Mouse (Mus musculus): Measurements from ENCODE around the gene Ankrd50. TPM values are rescaled to one million over a fixed set of nuclear protein-coding genes. Genes with fewer than 3 reads are reported as not detected.

Gene Ankrd50
- 10 to 100 TPM; 47.2 to 48.7 TPM for total RNA-seq (2021)
- long read RNA-seq, full-length matches to known transcripts, result 5 of 32 reads
- long read RNA-seq, partial matches to known transcripts, result 1 of 32 reads
- long read RNA-seq, other reads (novel, unspliced or antisense), result 26 of 32 reads

DNA sequence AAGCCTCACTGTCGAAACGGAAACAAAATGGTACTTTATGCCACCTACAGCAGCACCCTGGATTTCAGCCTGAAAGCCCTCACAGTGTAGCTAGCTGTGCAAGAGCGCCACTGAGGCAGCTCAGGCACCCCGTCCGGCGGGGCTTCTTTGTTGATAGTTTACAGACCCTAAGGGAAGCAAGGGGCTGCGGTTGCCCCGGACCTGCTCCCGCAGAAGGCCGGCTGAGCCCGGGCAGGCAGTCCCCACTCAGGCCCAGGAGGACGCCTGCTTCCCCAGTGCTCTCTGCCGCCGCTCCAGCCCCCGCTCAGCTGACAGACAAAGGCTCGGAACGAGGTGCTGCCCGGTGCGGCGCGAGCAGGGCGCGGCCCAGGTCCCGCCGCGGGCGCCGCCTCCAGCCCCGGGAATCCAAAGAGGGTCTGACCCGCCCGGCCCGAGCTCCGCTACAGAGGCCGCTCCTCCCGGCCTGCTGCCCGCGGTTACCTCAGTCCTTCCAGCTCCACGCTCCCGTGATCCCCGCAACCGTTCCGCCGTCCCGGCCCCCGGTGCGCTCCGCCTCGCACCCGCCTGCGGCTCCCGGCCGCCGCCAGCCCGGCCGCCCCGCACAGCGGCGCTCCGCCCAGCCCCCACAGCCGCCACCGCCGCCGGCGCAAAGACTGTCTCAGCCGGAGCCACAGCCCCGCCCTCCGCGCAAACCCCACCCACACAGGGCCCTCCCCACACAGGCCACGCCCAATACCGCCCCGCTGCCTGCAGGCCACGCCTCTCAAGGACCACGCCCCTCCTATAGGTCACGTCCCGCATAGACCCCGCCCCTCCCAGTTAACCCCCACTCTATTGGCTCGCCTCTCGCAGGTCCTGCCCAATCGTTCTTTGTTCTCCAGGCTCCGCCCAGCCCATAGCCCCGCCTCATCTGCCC lies at the start of gene Ankrd50:
Ankrd50 (minus strand) TSS at position 654 of the 916 bp plus-strand sequence.
- DNase-seq (ENCODE audit: low spot score in 2 of 2), result peak; percentile 97 to 98

DNA sequence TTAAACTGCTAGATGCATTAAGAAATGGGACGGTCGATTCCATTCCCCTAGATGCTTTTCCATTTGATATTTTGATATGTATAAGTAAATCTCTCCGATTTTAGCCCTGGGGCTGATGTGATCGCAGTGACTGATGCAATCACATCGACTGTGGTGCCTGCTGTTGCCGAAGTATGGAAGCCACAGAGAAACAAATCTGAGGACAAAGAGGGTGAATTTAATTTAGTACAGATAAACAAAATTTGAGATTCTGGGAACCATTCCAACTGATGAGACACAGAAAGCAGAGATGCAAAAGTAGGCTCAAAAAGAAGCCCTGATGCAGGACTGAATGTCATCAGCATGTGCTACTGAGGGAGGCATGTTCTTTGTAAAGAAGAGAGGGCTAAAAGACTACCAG lies 49.6 kb upstream of the Ankrd50 start:
- peak in 1 of 2 experiments; percentile 61 for DNase-seq (ENCODE audit: low spot score in 2 of 2)

DNA sequence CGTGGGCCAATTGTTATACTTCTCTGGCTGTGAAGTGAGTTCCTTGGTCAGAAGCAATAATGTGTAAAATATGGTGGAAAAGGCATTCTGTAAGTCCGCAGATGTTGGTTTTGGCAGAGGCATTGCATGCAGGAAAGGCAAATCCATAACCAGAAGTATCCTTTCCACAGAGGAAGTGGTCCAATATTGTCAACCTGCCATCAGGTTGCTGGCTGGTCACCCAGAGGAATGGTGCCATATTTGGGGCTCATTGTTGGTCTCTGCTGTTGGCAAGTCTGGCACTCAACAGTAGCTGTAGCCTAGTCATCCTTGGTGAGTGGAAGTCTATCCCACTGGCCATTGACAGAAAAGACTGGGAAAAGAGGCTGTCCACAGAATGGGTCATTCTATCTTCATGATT lies 35.8 kb upstream of the Ankrd50 start:
- DNase-seq (ENCODE audit: low spot score in 2 of 2), result no peak

DNA sequence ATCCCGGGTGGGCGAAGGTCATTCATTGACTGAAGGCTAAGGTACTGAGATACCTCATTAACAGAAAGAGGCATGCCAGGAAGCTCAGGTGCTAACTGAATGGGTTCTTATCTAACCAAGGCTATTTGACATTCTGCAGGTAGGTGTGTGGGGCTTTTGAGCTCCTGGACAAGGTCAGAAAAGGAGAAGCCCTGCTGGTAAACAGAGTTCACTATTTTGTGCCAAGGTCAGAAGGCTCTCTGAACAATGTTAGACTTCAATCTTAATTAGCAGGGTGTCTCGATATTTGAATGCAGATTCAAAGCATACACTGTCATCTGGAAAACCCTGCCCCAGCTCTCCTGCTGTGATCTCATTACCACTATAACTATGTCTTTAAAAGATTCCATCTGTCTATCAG lies 35.3 kb upstream of the Ankrd50 start:
- DNase-seq (ENCODE audit: low spot score in 2 of 2), result no peak

DNA sequence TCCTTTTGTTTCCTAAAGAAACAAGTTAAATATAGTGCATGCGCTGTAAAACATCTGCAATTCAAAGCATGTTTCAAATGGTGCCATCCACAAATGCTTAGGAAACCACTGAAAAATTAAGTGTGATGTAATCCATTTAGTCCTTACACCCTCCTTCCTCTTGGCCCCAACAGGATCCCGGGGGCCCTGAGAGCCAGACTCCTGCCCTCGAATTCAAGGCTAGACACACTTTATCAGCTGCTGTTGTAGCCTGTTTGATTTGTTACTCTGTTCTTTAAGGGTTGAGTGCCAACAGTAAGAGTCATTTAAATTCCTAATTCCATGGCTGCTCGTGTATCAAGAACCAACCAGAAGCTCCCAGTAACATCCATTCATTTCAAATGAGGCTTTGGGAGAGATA lies 19.0 kb upstream of the Ankrd50 start:
- DNase-seq (ENCODE audit: low spot score in 2 of 2), result no peak

GRCm38 (mm10) chr3:38502156-38502555 lies 17.5 kb upstream of the Ankrd50 start:
- no peak for DNase-seq (ENCODE audit: low spot score in 2 of 2)

GRCm38 (mm10) chr3:38501739-38502138 lies 17.1 kb upstream of the Ankrd50 start:
- no peak for DNase-seq (ENCODE audit: low spot score in 2 of 2)

DNA sequence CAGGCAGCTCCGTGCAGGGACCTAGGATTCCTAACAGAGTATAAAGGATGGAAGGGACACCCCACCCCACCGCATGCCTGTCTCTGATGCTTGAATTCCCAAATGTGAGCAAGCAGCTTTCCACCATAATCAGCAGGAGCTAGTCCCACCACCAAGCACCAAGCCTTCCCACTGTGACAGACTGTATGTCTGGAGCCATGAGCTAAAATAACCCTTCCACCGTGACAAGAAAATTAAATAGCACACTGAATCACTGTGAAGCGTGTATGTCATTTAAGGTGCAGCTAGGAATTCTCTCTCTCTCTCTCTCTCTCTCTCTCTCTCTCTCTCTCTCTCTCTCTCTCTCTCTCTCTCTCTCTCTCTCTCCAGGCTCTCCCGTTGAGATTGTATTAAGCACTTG lies 16.7 kb upstream of the Ankrd50 start:
- no peak for DNase-seq (ENCODE audit: low spot score in 2 of 2)

- peak; percentile 30 to 81 for DNase-seq (ENCODE audit: low spot score in 2 of 2)
These were observed 13.9 kb upstream of the Ankrd50 start for GRCm38 (mm10) chr3:38498561-38498960.

DNA sequence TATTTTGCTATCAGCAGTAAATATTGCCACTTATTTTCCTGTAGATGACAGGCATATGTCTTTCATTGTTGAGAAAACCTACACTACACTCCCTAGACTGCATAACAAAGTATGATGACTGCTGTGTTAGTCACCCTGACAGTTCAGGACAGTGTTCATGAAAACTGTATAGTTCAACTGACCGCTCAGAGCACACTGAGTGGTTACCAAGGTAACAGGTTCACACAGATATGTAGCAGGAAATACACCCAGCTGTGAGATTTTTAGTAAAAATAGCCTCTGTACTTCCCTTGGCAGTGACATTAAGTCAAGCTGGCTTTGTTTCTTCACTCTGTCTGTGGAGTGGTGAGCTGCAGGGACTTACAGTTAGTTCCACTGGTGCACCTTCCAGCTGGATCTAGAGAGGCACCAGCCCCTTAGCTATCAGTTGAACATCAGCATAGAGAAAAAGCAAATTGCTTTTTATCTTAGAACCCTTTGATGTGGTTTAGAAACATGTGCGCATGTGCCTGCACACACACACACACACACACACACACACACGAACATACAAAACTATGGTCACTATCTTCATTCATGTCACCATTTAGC lies 12.2 kb upstream of the Ankrd50 start:
- DNase-seq (ENCODE audit: low spot score in 2 of 2), result no peak

DNA sequence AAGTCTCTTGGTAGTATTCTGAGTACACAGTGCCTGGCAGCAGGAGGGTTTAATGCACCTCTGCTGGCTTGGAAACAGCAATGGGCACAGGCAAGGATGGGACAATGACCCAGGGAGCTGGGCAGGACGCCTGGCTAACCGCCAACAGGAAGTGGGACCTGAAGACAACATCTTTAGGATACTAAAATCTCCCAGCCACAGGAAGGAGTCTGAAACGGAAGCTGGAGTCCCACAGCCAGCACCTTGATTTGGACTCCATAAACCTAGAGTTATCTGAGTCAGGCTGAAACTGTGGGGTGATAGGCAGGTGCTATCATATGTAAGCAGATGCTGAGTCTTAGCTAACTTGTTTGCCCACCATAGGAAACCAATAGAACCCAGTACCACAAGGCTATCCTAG lies 7.1 kb upstream of the Ankrd50 start:
- no peak for DNase-seq (ENCODE audit: low spot score in 2 of 2)

GRCm38 (mm10) chr3:38491236-38491635 lies 6.6 kb upstream of the Ankrd50 start:
- no peak for DNase-seq (ENCODE audit: low spot score in 2 of 2)

DNA sequence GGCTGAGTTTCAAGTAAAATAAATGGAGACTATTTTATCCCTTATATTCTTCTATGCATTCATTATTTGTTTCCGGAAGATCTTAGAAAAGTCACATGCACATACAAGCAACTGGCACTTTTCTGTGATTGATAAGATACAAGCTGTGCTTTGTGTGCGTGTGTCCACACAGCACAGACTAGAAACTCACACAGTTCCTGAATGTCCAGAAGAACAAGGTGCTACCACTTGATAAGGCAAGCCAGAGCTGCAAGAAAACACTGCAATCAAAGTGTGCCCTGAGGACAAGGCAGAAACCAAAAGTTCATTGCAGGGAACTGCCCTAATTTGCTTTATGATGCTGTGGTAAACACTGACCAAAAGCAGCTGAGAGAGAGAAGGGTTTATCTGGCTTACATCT lies 6.1 kb upstream of the Ankrd50 start:
- no peak for DNase-seq (ENCODE audit: low spot score in 2 of 2)

DNA sequence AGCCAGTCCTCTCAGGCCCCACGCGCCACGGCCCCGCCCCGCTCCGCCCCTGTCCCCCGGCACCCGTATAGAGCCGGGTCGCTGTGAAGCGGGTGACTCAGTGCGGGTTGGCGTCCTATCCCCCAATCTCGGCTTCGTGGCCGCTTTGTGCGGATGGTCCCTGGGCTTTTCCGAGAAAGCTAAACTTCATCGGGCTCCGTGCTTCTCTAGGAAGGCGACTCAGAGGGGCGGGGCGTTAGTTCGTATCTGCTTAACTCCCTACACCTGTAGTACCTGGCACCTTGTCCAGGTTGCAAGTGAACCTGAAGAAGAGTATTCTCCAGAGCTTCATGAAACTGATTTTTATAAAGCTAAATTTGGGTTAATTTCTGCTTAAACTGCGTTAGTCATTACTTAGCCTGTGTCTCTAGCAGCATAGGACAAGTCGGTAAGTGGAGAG lies 482 bp upstream of the Ankrd50 start:
- no peak for DNase-seq (ENCODE audit: low spot score in 2 of 2)

DNA sequence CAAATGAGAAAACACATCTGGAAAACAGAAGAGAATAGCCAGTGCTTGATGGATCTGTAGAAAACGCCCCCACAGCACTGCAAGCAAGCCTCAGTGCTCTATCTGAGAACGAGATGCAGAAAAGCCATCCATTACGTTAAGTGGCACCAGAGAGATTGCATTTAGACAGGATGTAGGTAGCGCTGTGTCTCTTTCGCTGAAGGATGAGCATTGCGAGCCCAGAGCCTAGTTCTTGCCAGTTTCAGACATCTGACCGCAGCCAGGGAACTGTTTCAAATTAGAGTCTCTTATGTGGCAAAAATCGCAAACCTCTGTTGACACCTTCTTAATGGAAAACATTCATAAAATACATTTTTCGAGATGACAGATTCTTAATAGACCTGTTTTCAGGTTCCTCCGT lies 1.1 kb downstream of the Ankrd50 start:
- peak in 1 of 2 experiments; percentile 42 for DNase-seq (ENCODE audit: low spot score in 2 of 2)

DNA sequence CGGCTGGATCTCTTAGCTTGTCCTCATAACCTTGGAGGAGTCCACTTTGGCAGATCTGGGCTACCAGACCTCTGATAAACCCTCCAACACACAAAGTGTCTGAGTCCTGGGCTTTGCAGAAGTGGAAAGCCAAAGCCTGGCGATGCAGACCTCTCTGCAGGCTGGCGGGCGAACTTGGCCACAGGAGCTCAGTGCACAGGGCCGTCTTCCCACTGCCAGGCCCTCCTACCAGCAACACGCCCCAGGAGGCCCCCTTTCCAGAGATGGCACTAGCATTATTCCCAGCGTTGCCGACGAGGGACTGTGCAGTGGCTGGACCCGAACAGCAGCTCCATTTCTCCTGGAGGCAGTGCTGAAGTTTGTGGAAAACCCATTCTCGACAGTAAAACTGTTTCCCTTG lies 1.9 kb downstream of the Ankrd50 start:
- DNase-seq (ENCODE audit: low spot score in 2 of 2), result no peak

- no peak for DNase-seq (ENCODE audit: low spot score in 2 of 2)
These were observed 3.5 kb downstream of the Ankrd50 start for GRCm38 (mm10) chr3:38481106-38481505.

DNA sequence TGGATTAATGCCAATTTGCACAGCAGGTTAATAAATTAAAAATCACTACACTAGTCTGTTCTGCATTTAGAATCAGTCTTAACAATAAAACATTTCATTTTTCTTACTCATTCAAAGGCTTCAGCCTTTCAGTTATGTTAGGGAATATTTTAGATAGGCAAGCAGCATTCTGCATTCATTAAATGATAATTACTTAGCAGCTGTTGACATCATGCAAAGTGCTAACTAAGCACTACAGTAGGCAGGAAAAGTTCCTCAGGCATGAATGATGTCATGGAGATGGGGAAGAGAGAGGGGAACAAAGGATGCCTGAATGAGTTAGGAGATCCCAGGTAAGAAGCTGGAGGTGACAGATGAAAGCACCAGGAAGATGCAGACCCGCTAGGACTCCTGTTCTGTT lies 6.7 kb downstream of the Ankrd50 start:
- DNase-seq (ENCODE audit: low spot score in 2 of 2), result no peak

DNA sequence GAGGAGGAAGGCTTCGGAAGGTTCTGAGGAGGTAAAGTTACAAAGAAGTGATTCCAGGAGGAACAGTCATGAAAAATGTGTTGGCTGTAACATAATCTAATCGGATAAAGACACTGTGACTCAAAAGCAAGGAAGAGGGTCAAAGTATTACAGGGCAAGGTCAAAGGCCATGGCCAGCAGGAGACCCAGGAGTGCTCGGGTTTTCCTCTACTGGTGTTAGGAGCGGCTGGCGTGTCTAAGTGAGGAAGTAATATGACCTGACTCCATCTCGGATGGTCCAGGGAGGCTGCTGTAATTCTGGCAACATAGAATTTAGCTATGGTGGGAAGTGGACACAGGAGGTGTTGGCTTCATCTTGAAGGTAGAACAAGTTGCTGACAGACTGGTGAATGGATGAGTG lies 9.1 kb downstream of the Ankrd50 start:
- DNase-seq (ENCODE audit: low spot score in 2 of 2), result no peak

- DNase-seq (ENCODE audit: low spot score in 2 of 2), result no peak
These were observed 11.5 kb downstream of the Ankrd50 start for GRCm38 (mm10) chr3:38473138-38473537.

- DNase-seq (ENCODE audit: low spot score in 2 of 2), result no peak
These were observed 13.1 kb downstream of the Ankrd50 start for GRCm38 (mm10) chr3:38471516-38471915.

DNA sequence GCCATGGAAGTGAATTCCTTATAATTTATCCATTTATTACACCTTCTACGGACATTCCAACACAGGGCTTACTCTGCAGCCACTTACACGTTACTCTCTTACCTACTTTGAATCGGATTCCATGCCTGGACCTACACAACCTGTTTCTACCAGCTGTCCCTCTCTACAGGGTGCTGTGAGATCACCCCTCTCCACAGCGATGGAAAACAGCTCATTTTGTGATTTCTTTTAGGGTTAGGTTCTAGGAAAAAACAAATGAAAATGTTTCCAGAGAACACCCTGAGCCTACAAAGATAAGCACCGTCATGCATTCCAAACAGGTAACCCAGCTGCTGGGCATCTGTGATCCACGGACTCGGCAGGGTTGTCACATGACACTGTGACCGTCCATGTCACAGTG lies 16.5 kb downstream of the Ankrd50 start:
- no peak for DNase-seq (ENCODE audit: low spot score in 2 of 2)
